Mouse (Mus musculus) retina, postnatal 7 days (tissue): ENCODE measurements around the gene Cct2.
"Not testable (repeated sequence)": the region's sequence is repeated elsewhere in the genome, so short reads cannot be mapped to it uniquely, and the experiment has no call there.

Source experiments
- DNase-seq: peaks from one replicate; pipeline ENCODE4 v3.0.0-alpha.2; 2012; ENCODE audit warnings: low read depth, low spot score

Cct2 gene

GRCm38 (mm10) chr10:117055668-117056067, 7.9 kb downstream of the Cct2 start:
- DNase-seq = no peak

GRCm38 (mm10) chr10:117049961-117050597, 13.5 kb downstream of the Cct2 start:
- DNase-seq = no peak

GRCm38 (mm10) chr10:117049253-117049652, 14.4 kb downstream of the Cct2 start:
- no peak for DNase-seq

- no peak for DNase-seq
These were observed 18.2 kb downstream of the Cct2 start, which contains the start of gene Lrrc10 for GRCm38 (mm10) chr10:117045175-117046056. Gene Lrrc10 (plus strand): TSS chr10:117045341.

GRCm38 (mm10) chr10:117043497-117044166, 20.0 kb downstream of the Cct2 start:
- not testable (repeated sequence) for DNase-seq

- no peak for DNase-seq
These were observed 21.3 kb downstream of the Cct2 start for GRCm38 (mm10) chr10:117042295-117042694.

- no peak for DNase-seq
These were observed 23.3 kb downstream of the Cct2 start for GRCm38 (mm10) chr10:117040355-117040754.

GRCm38 (mm10) chr10:117033785-117034184, 29.8 kb downstream of the Cct2 start:
- peak; percentile 60 for DNase-seq

GRCm38 (mm10) chr10:117031160-117031559, 32.5 kb downstream of the Cct2 start:
- DNase-seq = no peak

GRCm38 (mm10) chr10:117026176-117026575, 37.4 kb downstream of the Cct2 start:
- no peak for DNase-seq

GRCm38 (mm10) chr10:117025776-117026175, 37.8 kb downstream of the Cct2 start:
- DNase-seq = not testable (repeated sequence)

GRCm38 (mm10) chr10:117023693-117024092, 39.9 kb downstream of the Cct2 start:
- DNase-seq = no peak

GRCm38 (mm10) chr10:117021020-117021754, 42.4 kb downstream of the Cct2 start:
- DNase-seq = no peak

- DNase-seq = no peak
These were observed 45.3 kb downstream of the Cct2 start for GRCm38 (mm10) chr10:117018281-117018840.

GRCm38 (mm10) chr10:117014565-117014964, 49.0 kb downstream of the Cct2 start:
- DNase-seq = no peak

- peak; percentile 29 for DNase-seq
These were observed 49.8 kb downstream of the Cct2 start for GRCm38 (mm10) chr10:117013689-117014390.

GRCm38 (mm10) chr10:117011047-117011446, 52.6 kb downstream of the Cct2 start:
- no peak for DNase-seq

- no peak for DNase-seq
These were observed 53.9 kb downstream of the Cct2 start for GRCm38 (mm10) chr10:117009691-117010090.

- DNase-seq = no peak
These were observed 57.7 kb downstream of the Cct2 start for GRCm38 (mm10) chr10:117005707-117006464.

- no peak for DNase-seq
These were observed 58.9 kb downstream of the Cct2 start for GRCm38 (mm10) chr10:117004695-117005094.
